Mouse (Mus musculus): ENCODE measurements at regions not wholly inside any gene's neighbourhood (a gene's known extent, or its start where the extent isn't known, plus 50 kb on each side); places are given as distances from the start of the nearest gene placed in this dataset.

- no peak for TF ChIP-seq CTCF (IDR thresholded peaks at IDR 0.05; ENCODE audit: borderline replicate concordance, control insufficient read depth, extremely low read depth, insufficient read depth, low read length, poor library complexity)
- no peak for TF ChIP-seq POLR2A (IDR thresholded peaks at IDR 0.05; ENCODE audit: control insufficient read depth, extremely low read depth, insufficient read depth, low read length, poor library complexity)
Measured at GRCm38 (mm10) chr10:25086745-25087144, 159.5 kb upstream of the Arg1 start.
